Mouse (Mus musculus) inflammation-experienced regulatory T-cells (primary cell): ENCODE results near the gene Kcns1. TPM values are rescaled to one million over a fixed set of nuclear protein-coding genes. Genes with fewer than 3 reads are reported as not detected.

Experiments used
- polyA plus RNA-seq, 2 experiments: library from polyadenylated mRNA; unstranded; fragments of 100-300 nt; shearing (Covaris generic); gene quantifications; one replicate each; pipeline ENCODE4 v1.2.1; 2017

Gene Kcns1
- 1 to 10 TPM in 1 of 2 experiments, under 1 TPM in 1; 0.31 to 1.5 TPM for polyA plus RNA-seq

DNA sequence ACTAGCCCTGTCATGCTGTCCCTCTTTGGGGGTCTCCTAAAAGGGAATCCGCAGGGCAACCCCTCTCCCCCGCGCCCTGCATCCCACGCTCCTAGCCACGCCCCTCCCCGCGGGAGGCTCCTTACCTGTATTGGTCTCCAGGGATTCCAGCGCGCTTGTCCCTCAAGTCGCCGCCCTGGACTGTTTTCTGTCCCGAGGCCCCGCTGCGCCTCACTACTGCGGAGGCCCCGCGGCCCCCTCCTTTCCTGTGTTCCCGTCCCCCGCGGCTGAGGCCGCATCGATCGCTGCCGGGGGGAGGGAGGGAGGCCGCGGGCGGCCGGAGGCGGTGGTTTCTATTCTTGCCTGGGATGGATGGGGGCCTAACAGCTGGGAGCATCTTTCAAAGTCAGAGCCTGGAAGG is at the start of gene Kcns1:
Gene Kcns1, minus strand, starts transcription at position 212 of the 400 bp plus-strand sequence.

GRCm38 (mm10) chr2:164199626-164200327 is 28.9 kb upstream of the Kcns1 start, which contains the start of gene Wfdc15a:
Wfdc15a (minus strand) TSS chr2:164200130.

DNA sequence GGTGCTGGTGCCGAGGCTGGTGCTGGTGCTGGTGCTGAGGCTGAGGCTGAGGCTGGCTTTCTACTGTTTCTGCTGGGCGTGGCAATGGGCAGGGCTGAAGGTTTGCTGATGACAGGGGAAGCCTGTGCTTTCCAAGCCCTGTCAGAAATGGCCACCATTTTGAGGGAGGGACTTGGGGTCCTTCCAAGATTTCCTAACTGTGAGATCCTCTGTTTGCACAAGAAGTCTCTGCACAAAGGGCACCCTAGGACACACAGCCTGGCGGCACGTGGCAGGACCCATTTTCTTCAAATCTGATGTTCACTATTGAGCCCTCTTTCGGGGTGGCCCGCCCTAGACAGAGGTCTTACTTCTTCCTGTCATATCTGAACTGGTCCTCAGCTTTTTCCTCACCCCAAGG is 19.7 kb upstream of the Kcns1 start, which contains the start of gene Wfdc12:
Gene Wfdc12, minus strand, starts transcription at position 33 of the 400 bp plus-strand sequence.

DNA sequence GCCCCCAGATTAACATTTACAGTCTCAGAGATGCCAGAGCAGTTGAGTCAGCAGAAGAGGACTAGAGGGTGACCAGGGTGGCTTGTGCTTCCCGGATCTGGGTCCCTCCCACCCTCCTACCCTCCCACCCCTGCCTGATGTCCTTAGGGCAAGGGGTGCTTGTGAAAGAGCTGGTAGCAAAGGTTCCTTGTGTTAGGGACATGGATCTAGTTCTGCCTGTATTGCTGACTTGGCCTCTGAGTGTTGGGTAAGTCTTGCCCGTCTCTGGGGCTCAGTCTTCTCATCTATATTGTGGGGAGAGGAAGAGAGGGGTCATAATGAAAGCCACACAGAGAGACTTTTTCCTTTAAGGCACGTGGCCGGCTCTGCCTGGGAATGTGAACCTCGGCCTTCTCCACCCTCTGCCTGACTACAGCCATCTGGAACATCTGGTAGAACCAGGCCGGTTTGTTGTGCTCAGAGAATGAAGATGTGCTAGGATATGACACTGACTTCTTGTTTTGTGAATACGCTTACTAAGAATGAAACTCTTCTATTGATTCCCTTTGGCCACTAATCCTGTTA is 11.9 kb upstream of the Kcns1 start, which contains the start of gene Wfdc5:
Gene Wfdc5, minus strand, starts transcription at position 51 of the 564 bp plus-strand sequence.

Other genes starting within 250 kb of the Kcns1 start
- gene Ywhab, start 176.2 kb downstream of the Kcns1 start, polyA plus RNA-seq: 100 to 1,000 TPM; 219 to 238 TPM
- gene Pabpc1l, start 145.7 kb downstream of the Kcns1 start, polyA plus RNA-seq: 1 to 10 TPM; 1.4 to 2.8 TPM
- gene Stk4, start 100.8 kb downstream of the Kcns1 start, polyA plus RNA-seq: 100 to 1,000 TPM; 188 to 243 TPM
- gene Tomm34, start 99.9 kb downstream of the Kcns1 start, polyA plus RNA-seq: 100 to 1,000 TPM; 137 to 154 TPM
- 1 to 10 TPM in 1 of 2 experiments, not detected in 1; 1.8 TPM for gene Wfdc5, start 11.6 kb upstream of the Kcns1 start, polyA plus RNA-seq
- 100 to 1,000 TPM in 1 of 2 experiments, 1 to 10 TPM in 1; 1.4 to 102 TPM for gene Wfdc12, start 19.5 kb upstream of the Kcns1 start, polyA plus RNA-seq
- gene Wfdc15a, start 29.0 kb upstream of the Kcns1 start, polyA plus RNA-seq: not detected
- not detected for gene Wfdc15b, start 50.5 kb upstream of the Kcns1 start, polyA plus RNA-seq
- gene Svs2, start 67.4 kb upstream of the Kcns1 start, polyA plus RNA-seq: not detected
- 1 to 10 TPM in 1 of 2 experiments, not detected in 1; 1.1 TPM for gene Svs3b, start 85.5 kb upstream of the Kcns1 start, polyA plus RNA-seq
- gene Svs4, start 107.3 kb upstream of the Kcns1 start, polyA plus RNA-seq: not detected
- gene Svs3a, start 118.2 kb upstream of the Kcns1 start, polyA plus RNA-seq: not detected
- not detected for gene Svs6, start 145.6 kb upstream of the Kcns1 start, polyA plus RNA-seq
- gene Svs5, start 161.6 kb upstream of the Kcns1 start, polyA plus RNA-seq: under 1 TPM in 1 of 2 experiments, not detected in 1; 0.56 TPM
- gene Slpi, start 218.0 kb upstream of the Kcns1 start, polyA plus RNA-seq: 10 to 100 TPM in 1 of 2 experiments, 1 to 10 TPM in 1; 1.5 to 18.8 TPM
- under 1 TPM in 1 of 2 experiments, not detected in 1; 0.66 TPM for gene Rbpjl, start 232.0 kb upstream of the Kcns1 start, polyA plus RNA-seq
- under 1 TPM; 0.11 to 0.73 TPM for gene Matn4, start 234.0 kb upstream of the Kcns1 start, polyA plus RNA-seq